Mouse (Mus musculus) adrenal gland, postnatal 36 days (tissue): ENCODE data around the gene Serpina1a. TPM values are rescaled to one million over a fixed set of nuclear protein-coding genes. Genes with fewer than 3 reads are reported as not detected.
"Not testable (repeated sequence)": the region's sequence is repeated elsewhere in the genome, so short reads cannot be mapped to it uniquely, and the experiment has no call there.

Experiments
- DNase-seq, 2 experiments: peaks; one replicate each; pipeline ENCODE4 v3.0.0; 2021; ENCODE audit warnings: mixed read lengths in 1 of 2
- long read RNA-seq, 2 experiments: library from polyadenylated mRNA; stranded (forward); transcript quantifications; one replicate each; pipeline ENCODE4 v2.0.0; 2021; ENCODE audit warnings: borderline sequencing depth in 2 of 2
- total RNA-seq, 2 experiments: library from RNA; stranded (reverse); gene quantifications; 2 replicates each; pipeline ENCODE4 v1.2.3; 2021

Gene Serpina1a
- total RNA-seq, result 1 to 10 TPM in 1 of 2 experiments, not detected in 1; 4.3 TPM
- long read RNA-seq, experiment 1, partial matches to known transcripts, result 0 of 2 reads
- long read RNA-seq, experiment 1, other reads (novel, unspliced or antisense), result 0 of 2 reads
- long read RNA-seq, experiment 2, transcript Serpina1a-202 (5 exons, 1,360 nt), result major isoform, 7 of 7 reads
- long read RNA-seq, experiment 2, partial matches to known transcripts, result 0 of 7 reads
- long read RNA-seq, experiment 2, other reads (novel, unspliced or antisense), result 0 of 7 reads

DNA sequence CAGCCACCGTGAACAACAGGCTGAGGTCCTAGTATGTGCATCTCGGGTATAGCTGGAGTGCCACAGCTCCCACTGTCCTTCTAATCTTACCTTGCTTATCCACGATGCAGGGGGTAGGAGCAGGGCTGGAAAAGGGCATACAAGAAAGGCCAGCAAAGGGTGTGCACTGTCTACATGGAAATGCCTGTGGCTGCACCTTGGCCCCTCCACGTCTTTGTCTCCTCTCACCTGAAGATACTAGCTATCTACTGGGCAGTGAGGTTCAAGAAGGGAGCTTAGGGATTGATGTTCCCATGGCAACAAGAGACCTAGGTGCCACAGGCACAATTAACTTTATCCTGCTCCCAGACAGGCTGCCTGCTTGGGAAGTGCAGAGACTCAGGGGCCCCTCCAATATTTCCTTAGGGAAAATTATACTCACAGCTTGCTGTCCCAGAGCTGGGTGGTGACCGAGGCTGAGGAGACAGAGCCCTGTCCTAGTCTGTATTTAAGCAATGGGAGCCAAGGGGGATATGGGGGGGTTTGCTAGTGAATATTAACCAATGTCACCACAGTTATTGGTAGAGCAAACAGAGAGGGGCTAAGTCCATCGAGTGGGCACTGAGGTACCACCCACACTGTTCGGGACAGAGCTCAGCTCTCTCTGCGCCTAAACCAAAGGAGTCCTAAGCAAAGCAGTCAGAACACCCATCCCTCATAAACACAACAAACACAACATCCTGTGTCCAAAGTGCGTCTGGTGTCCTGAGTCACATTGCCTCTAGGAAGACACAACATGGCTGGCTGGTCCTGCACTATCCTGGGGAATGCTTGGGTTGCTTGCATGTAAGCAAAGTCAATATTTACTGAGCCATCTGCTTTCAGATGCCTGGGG is at the start of gene Serpina1a:
Serpina1a (minus strand) TSS at position 462 of the 874 bp plus-strand sequence.
- not testable (repeated sequence) for DNase-seq

- not testable (repeated sequence) for DNase-seq
Observed at GRCm38 (mm10) chr12:103909181-103909580, 45.8 kb upstream of the Serpina1a start.

- peak; percentile 12 to 20 for DNase-seq
Observed at GRCm38 (mm10) chr12:103907746-103908145, 44.4 kb upstream of the Serpina1a start.

- not testable (repeated sequence) for DNase-seq
Observed at GRCm38 (mm10) chr12:103904837-103905340, 41.5 kb upstream of the Serpina1a start, which contains the start of gene Serpina1c. Gene Serpina1c (minus strand): TSS chr12:103904887.

- peak in 1 of 2 experiments; percentile 53 for DNase-seq
Observed at GRCm38 (mm10) chr12:103901929-103902328, 38.6 kb upstream of the Serpina1a start.

GRCm38 (mm10) chr12:103866873-103867272 is 3.5 kb upstream of the Serpina1a start:
- DNase-seq, result not testable (repeated sequence)

DNA sequence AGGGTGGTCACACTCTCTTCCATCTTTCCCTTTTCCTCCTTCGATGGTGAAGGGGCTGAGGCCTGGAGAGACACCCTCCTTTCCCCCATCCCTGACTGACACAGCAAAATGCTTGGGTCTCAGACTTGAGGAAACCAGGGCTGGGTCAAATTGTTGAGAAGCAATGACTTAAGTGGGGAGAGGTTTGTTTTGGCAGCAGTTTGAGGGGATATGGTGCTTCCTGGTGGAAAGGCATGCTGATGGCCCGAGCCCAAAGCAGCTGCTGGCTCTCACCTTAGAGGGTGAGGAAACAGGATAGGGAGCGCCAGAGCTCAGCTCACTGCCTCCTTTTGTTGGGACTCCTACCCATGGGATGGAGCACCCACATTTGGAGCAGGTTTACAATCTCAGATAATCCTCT is 2.4 kb downstream of the Serpina1a start:
- DNase-seq, result no peak

- DNase-seq, result peak in 1 of 2 experiments; percentile 14
Observed at GRCm38 (mm10) chr12:103860571-103860970, 2.8 kb downstream of the Serpina1a start.

DNA sequence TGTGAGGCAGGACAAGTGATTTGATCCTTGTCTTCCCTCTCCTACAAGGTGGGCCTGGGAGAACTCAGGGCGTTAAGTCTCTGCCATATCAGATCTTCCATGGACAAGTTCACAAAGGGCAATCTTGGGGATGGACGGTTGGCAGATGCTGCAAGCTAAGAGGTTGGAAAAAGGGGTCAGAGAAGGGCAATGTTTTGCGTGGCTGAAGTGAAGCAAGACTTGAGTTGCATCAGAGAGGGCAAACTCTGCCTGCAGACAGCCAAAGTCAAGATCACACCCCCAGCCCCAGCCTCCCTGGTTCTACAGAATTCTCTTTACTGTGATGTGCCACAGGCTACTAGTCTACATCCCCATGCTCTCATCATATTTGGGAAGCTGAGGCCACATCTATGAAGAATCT is 3.8 kb downstream of the Serpina1a start:
- DNase-seq, result not testable (repeated sequence)

DNA sequence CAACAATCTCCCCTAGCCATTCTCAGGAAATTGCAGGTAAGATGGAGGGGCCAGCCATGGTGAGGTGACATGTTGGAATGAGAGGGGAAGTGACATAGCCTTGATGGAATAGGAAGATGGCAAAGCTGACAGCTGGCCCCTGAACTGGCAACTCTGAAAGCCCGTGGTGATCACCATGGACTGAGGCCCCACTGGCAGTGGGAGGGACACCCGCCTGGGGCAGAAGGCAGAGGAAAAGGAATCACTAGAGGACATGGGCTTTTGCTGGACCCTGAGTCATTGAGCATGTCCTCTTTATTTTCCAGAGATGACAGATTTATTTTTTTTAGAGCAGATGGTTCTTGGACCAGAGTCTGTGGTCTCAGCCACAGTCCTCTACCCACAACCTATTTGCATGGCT is 10.3 kb downstream of the Serpina1a start:
- DNase-seq, result not testable (repeated sequence)

DNA sequence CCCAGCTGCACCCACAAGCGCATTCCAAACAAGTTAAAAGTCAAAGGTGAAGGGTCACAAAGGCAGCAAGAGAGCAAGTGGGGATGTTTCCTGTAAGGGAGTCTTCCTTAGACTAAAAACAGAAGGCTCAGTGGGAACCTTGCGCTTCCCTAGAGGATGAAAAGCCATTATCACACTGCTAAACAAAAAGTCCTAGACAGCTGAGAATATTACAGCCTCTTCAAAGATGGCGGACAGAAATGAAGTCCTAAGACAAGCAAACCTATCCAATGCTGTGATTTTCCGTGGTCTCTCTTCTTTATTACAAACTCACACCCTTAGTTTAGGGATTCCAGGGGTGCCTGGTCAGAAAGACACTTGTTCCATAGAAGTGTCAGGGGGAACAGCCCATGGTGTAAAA is 33.1 kb downstream of the Serpina1a start, which contains the start of gene Serpina1b:
Serpina1b (minus strand) TSS at position 101 of the 400 bp plus-strand sequence.
- not testable (repeated sequence) for DNase-seq

DNA sequence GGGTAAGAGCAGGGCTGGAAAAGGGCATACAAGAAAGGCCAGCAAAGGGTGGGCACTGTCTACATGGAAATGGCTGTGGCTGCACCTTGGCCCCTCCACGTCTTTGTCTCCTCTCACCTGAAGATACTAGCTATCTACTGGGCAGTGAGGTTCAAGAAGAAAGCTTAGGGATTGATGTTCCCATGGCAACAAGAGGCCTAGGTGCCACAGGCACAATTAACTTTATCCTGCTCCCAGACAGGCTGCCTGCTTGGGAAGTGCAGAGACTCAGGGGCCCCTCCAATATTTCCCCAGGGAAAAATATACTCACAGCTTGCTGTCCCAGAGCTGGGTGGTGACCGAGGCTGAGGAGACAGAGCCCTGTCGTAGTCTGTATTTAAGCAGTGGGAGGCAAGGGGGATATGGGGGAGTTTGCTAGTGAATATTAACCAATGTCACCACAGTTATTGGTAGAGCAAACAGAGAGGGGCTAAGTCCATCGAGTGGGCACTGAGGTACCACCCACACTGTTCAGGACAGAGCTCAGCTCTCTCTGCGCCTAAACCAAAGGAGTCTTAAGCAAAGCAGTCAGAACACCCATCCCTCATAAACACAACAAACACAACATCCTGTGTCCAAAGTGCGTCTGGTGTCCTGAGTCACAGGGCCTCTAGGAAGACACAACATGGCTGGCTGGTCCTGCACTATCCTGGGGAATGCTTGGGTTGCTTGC is 35.5 kb downstream of the Serpina1a start:
- not testable (repeated sequence) for DNase-seq

- peak; percentile 55 to 60 for DNase-seq
Observed at GRCm38 (mm10) chr12:103823826-103824225, 39.5 kb downstream of the Serpina1a start.

Other genes with a start within 250 kb of the Serpina1a start
- under 1 TPM; 0.36 to 0.46 TPM for gene Serpina10, start 232.1 kb downstream of the Serpina1a start, total RNA-seq
- 1 to 10 TPM in 1 of 2 experiments, under 1 TPM in 1; 0.63 to 3.9 TPM for gene Serpina6, start 206.3 kb downstream of the Serpina1a start, total RNA-seq
- not detected for gene Serpina16, start 187.4 kb downstream of the Serpina1a start, total RNA-seq
- not detected for gene Serpina1f, start 168.0 kb downstream of the Serpina1a start, total RNA-seq
- gene Serpina1d, start 90.0 kb downstream of the Serpina1a start, total RNA-seq, result 1 to 10 TPM in 1 of 2 experiments, not detected in 1; 2.7 TPM
- 1 to 10 TPM in 1 of 2 experiments, not detected in 1; 5.0 TPM for gene Serpina1b, start 33.2 kb downstream of the Serpina1a start, total RNA-seq
- gene Serpina1c, start 41.3 kb upstream of the Serpina1a start, total RNA-seq, result 1 to 10 TPM in 1 of 2 experiments, not detected in 1; 2.5 TPM
- gene Serpina1e, start 95.4 kb upstream of the Serpina1a start, total RNA-seq, result 1 to 10 TPM in 1 of 2 experiments, under 1 TPM in 1; 0.23 to 8.7 TPM
- not detected for gene Serpina11, start 126.4 kb upstream of the Serpina1a start, total RNA-seq
- gene Serpina9, start 150.2 kb upstream of the Serpina1a start, total RNA-seq, result not detected
- gene Serpina12, start 180.9 kb upstream of the Serpina1a start, total RNA-seq, result under 1 TPM; 0.26 to 0.33 TPM
- gene Serpina5, start 237.6 kb upstream of the Serpina1a start, total RNA-seq, result under 1 TPM in 1 of 2 experiments, not detected in 1; 0.13 TPM
- not detected for gene Serpina3a, start 249.2 kb upstream of the Serpina1a start, total RNA-seq